Mouse (Mus musculus) lung, postnatal 4 days (tissue): ENCODE measurements around the gene Ky.

Experiments used
- DNase-seq, 2 experiments: peaks; one replicate each; pipeline ENCODE4 v3.0.0; 2021

Ky gene

GRCm38 (mm10) chr9:102553781-102554180 is 48.2 kb downstream of the Ky start:
- DNase-seq: no peak

GRCm38 (mm10) chr9:102558463-102558862 is 52.9 kb downstream of the Ky start:
- DNase-seq: no peak

- DNase-seq: no peak
These were observed 67.3 kb downstream of the Ky start for GRCm38 (mm10) chr9:102572888-102573287.

GRCm38 (mm10) chr9:102577480-102577879 is 71.9 kb downstream of the Ky start:
- peak in 1 of 2 experiments; percentile 23 for DNase-seq

- no peak for DNase-seq
These were observed 76.4 kb downstream of the Ky start for GRCm38 (mm10) chr9:102581921-102582469.

GRCm38 (mm10) chr9:102587347-102587746 is 81.8 kb downstream of the Ky start:
- DNase-seq: no peak

GRCm38 (mm10) chr9:102594667-102595393 is 89.3 kb downstream of the Ky start:
- no peak for DNase-seq
